Mouse (Mus musculus) ES-Bruce4 (cell line): ENCODE measurements around the gene Kcnj16.

Experiments used
- CTCF ChIP-seq: IDR thresholded peaks from one replicate; pipeline ENCODE4 v1.8.1; 2011; ENCODE audit warnings: low read depth, low read length
- EP300 ChIP-seq: IDR thresholded peaks from 2 replicates; pipeline ENCODE4 v1.6.1; 2011; ENCODE audit warnings: low read depth, low read length; ENCODE audit not compliant: insufficient read depth
- POLR2A ChIP-seq: IDR thresholded peaks from one replicate; pipeline ENCODE4 v1.8.1; 2011; ENCODE audit warnings: low read length; ENCODE audit not compliant: insufficient read depth

DNA sequence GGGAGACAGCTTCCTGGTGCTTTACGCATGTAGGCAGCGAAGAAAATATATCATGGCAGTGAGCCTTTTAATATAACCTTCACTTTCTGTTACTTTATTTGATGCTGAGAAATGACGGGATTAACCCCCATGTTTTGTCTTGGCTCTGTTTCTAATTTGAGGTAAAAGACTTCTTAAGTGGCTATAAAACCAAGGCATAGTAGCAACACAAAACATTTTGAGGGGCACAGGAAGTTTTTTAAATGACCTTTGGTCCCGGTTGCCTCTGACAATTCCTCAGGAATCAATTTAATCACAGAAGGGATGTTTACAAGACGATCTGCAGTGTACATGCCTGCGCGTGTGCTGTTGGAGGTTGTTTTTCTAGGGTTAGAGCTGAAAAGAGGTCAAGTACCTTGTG is 11.2 kb upstream of the Kcnj16 start:
- TF ChIP-seq CTCF (no peak), POLR2A (no peak), EP300 (no peak)
